Mouse (Mus musculus) forebrain, postnatal 0 days (tissue): ENCODE measurements around the gene Myo16. TPM values are rescaled to one million over a fixed set of nuclear protein-coding genes. Genes with fewer than 3 reads are reported as not detected.

Source experiments
- ATAC-seq: fragments of 200-750 bp; cut with Nextera tagmentation; 2 replicates; pipeline ENCODE4 v1.8.0; 2017; ENCODE audit warnings: mild to moderate bottlenecking, moderate library complexity
- DNase-seq: peaks from one replicate; pipeline ENCODE4 v3.0.0-alpha.2; 2015
- H3K27ac ChIP-seq: fragments of 300-500 bp; sonication (generic); 2 replicates; pipeline ENCODE4 v1.5.1; 2014; ENCODE audit warnings: low read depth, mild to moderate bottlenecking, antibody characterized with exemption, low read length, moderate library complexity, mixed read lengths
- H3K27me3 ChIP-seq: fragments of 300-500 bp; sonication (generic); 2 replicates; pipeline ENCODE4 v1.6.1; 2014; ENCODE audit warnings: mild to moderate bottlenecking, low read length, mixed read lengths; ENCODE audit not compliant: insufficient read depth
- H3K36me3 ChIP-seq: fragments of 300-500 bp; sonication (generic); 2 replicates; pipeline ENCODE4 v1.6.1; 2014; ENCODE audit warnings: mild to moderate bottlenecking, moderate library complexity; ENCODE audit not compliant: insufficient read depth
- H3K4me1 ChIP-seq: fragments of 300-500 bp; sonication (generic); 2 replicates; pipeline ENCODE4 v1.6.1; 2014; ENCODE audit warnings: antibody characterized with exemption; ENCODE audit not compliant: insufficient read depth
- H3K4me2 ChIP-seq: fragments of 300-500 bp; sonication (generic); 2 replicates; pipeline ENCODE4 v1.6.1; 2014; ENCODE audit warnings: low read depth, mild to moderate bottlenecking, moderate library complexity
- H3K4me3 ChIP-seq: fragments of 300-500 bp; sonication (generic); 2 replicates; pipeline ENCODE4 v1.5.1; 2014; ENCODE audit warnings: low read depth, low read length, mixed read lengths
- H3K9ac ChIP-seq: fragments of 300-500 bp; sonication (generic); 2 replicates; pipeline ENCODE4 v1.6.1; 2014; ENCODE audit warnings: mild to moderate bottlenecking
- H3K9me3 ChIP-seq: fragments of 300-500 bp; sonication (generic); 2 replicates; pipeline ENCODE4 v1.6.1; 2016; ENCODE audit warnings: low read length
- CTCF ChIP-seq: sonication (generic); IDR thresholded peaks from 2 replicates; pipeline ENCODE4 v1.5.1; 2016; ENCODE audit warnings: antibody characterized with exemption, control low read depth, low read depth
- WGBS: fragments of 180-500 bp; shearing (Covaris S2); extraction: QIAGEN DNeasy Blood & Tissue Kit; methylation state at CpG from one replicate; pipeline ENCODE4 v1.1.7; 2014; 5-methylcytosine and 5-hydroxymethylcytosine counted together
- polyA plus RNA-seq: library from polyadenylated mRNA; unstranded; fragments of >200 nt; fragmentation: Nextera tagmentation; extraction: Ambion mirVana; gene quantifications from 2 replicates; pipeline ENCODE4 v1.2.1, GENCODE M21; 2015
- total RNA-seq: library from RNA; depleted of rRNA; stranded (reverse); fragments of >200 nt; gene quantifications from 2 replicates; pipeline ENCODE4 v1.2.3, GENCODE M21; 2014

The Myo16 gene
- total and polyA plus RNA-seq, 2 experiments from 2014 or later, result 5.5 to 58.6 TPM

DNA sequence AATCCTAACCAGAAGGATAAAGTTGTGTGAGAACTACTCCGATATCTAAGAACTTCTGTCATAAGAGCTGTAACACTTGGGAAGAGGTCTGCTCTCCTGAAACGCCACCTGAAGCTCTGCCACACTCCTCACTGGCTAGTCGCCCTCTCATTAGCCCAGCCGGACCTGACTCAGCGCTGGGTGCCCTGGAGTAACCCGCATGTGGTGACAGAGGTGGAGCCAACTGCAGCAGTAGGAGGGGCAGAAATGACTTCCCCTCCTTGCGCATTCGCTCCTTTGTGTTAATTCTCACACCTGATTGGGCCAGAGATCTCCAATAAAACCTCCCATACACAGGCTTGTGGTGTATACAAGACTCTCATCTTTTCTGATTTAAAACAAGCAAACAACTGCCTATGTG lies 14.2 kb upstream of the Myo16 start:
- no peak overlapping the region for H3K4me3 ChIP-seq
- TF ChIP-seq CTCF, result no peak
- 42% methylated on average over 8 of the region's 8 CpGs for WGBS
- H3K36me3 ChIP-seq, result no peaks in the 10 kb centered on the region
- H3K27me3 ChIP-seq, result no peaks in the 10 kb centered on the region
- H3K9ac ChIP-seq, result no peak overlapping the region
- no peak overlapping the region for H3K27ac ChIP-seq
- ATAC-seq (no peak), DNase-seq (no peak)
- H3K4me2 ChIP-seq, result no peak overlapping the region
- 0 out of 2 replicates have a peak, but pooled peaks cover 3% of the 10 kb centered on the region for H3K9me3 ChIP-seq
- no peaks in the 10 kb centered on the region for H3K4me1 ChIP-seq

DNA sequence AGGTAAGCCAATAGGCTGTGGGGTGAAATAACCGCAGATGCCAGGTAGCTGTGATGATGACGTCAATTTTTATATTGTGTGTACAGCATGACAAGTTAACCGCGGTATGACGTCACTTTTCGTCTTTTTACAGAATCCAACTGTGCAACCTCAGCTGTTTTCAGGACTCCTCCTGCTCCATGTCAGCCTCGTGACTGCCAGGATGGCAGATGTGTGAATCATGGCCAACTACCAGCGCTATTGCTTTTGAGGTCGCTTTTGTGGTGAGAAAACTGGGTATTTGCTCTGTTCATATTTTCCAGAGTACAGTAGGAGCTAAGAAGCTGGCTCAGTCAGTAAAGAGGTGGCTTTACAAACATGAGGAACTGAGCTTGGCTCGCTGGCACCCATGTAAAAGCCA lies 9.8 kb upstream of the Myo16 start:
- no peaks in the 10 kb centered on the region for H3K4me1 ChIP-seq
- no peak for DNase-seq
- TF ChIP-seq CTCF, result no peak
- H3K27ac ChIP-seq, result no peak overlapping the region
- H3K27me3 ChIP-seq, result no peaks in the 10 kb centered on the region
- no peak for ATAC-seq
- no peak overlapping the region for H3K4me2 ChIP-seq
- no peaks in the 10 kb centered on the region for H3K9me3 ChIP-seq
- H3K4me3 ChIP-seq, result no peak overlapping the region
- H3K9ac ChIP-seq, result no peak overlapping the region
- WGBS, result 70% methylated on average over 10 of the region's 10 CpGs
- no peaks in the 10 kb centered on the region for H3K36me3 ChIP-seq

- Histone ChIP-seq H3K4me2 (no peak overlapping the region), H3K9ac (no peak overlapping the region), H3K9me3 (no peaks in the 10 kb centered on the region), H3K36me3 (no peaks in the 10 kb centered on the region), H3K27ac (no peak overlapping the region), H3K4me3 (no peak overlapping the region), H3K27me3 (no peaks in the 10 kb centered on the region), H3K4me1 (peaks cover 25% of the 10 kb centered on the region; the same call in 1 of the 2 replicates)
- TF ChIP-seq CTCF, result no peak
- no peak for ATAC-seq
- no peak for DNase-seq
- 71% methylated on average over 6 of the region's 6 CpGs for WGBS
Observed at GRCm38 (mm10) chr8:10151692-10152247, 1.9 kb upstream of the Myo16 start.

GRCm38 (mm10) chr8:10154439-10154745 lies 681 bp downstream of the Myo16 start:
- peak; percentile 28; the same call in 1 of the 2 replicates for ATAC-seq
- peak overlapping the region; percentile 71 for H3K27ac ChIP-seq

DNA sequence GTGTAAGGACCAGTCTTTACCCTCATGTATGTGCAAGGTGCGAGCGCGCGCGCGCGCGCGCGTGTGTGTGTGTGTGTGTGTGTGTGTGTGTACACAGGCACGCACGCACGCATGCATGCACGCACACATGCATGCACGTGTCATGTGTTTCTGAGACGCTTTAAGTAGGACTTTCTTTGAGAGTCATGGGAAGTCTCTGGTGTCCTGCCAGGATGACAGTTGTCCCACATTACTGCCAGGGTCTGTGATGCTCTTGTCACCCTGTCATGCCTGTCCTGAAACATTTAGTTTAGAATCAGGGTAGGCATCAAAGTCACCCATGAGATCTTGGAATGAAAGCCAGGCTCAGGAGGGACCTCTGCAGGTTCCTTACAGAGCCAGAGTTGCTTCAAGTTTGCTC lies 1.4 kb downstream of the Myo16 start:
- no peak for TF ChIP-seq CTCF
- DNase-seq (no peak), ATAC-seq (no peak)
- Histone ChIP-seq H3K4me1 (peaks cover 25% of the 10 kb centered on the region; the same call in 1 of the 2 replicates), H3K36me3 (no peaks in the 10 kb centered on the region), H3K27ac (no peak overlapping the region), H3K9ac (no peak overlapping the region), H3K4me3 (peak overlapping the region; percentile 74), H3K4me2 (peak overlapping the region; percentile 65), H3K9me3 (no peaks in the 10 kb centered on the region), H3K27me3 (no peaks in the 10 kb centered on the region)
- 95% methylated on average over 16 of the region's 16 CpGs for WGBS

More at GRCm38 (mm10) chr8:10154439-10154745, 681 bp downstream of the Myo16 start:
- 9% methylated on average over 4 of the region's 4 CpGs for whole genome bisulfite sequencing
- Histone ChIP-seq H3K4me2 (peak overlapping the region; percentile 65), H3K36me3 (no peaks in the 10 kb centered on the region), H3K9me3 (no peaks in the 10 kb centered on the region), H3K27me3 (no peaks in the 10 kb centered on the region), H3K4me1 (peaks cover 25% of the 10 kb centered on the region; the same call in 1 of the 2 replicates), H3K9ac (peak overlapping the region; percentile 70), H3K4me3 (peak overlapping the region; percentile 74)
- TF ChIP-seq CTCF, result peak; percentile 44
- DNase-seq, result peak; percentile 66

- Histone ChIP-seq H3K36me3 (no peaks in the 10 kb centered on the region), H3K27me3 (no peaks in the 10 kb centered on the region), H3K4me3 (no peak overlapping the region), H3K9ac (no peak overlapping the region), H3K9me3 (no peaks in the 10 kb centered on the region), H3K4me1 (0 out of 2 replicates have a peak, but pooled peaks cover 4% of the 10 kb centered on the region), H3K4me2 (no peak overlapping the region), H3K27ac (no peak overlapping the region)
- TF ChIP-seq CTCF, result no peak
- DNase-seq (no peak), ATAC-seq (no peak)
- WGBS, result 98% methylated on average over 3 of the region's 3 CpGs
Observed at GRCm38 (mm10) chr8:10161106-10161505, 7.4 kb downstream of the Myo16 start.

- Histone ChIP-seq H3K4me2 (no peak overlapping the region), H3K9ac (no peak overlapping the region), H3K27ac (no peak overlapping the region), H3K36me3 (no peaks in the 10 kb centered on the region), H3K4me3 (no peak overlapping the region), H3K27me3 (no peaks in the 10 kb centered on the region), H3K9me3 (no peaks in the 10 kb centered on the region), H3K4me1 (0 out of 2 replicates have a peak, but pooled peaks cover 2% of the 10 kb centered on the region)
- peak; percentile 65; the same call in 1 of the 2 replicates for ATAC-seq
- no peak for DNase-seq
- WGBS, result 36% methylated on average over 2 of the region's 2 CpGs
- peak; percentile 56 for TF ChIP-seq CTCF
Observed at GRCm38 (mm10) chr8:10164959-10165358, 11.2 kb downstream of the Myo16 start.
